Mouse (Mus musculus): ENCODE results near the gene Moap1. TPM values are rescaled to one million over a fixed set of nuclear protein-coding genes. Genes with fewer than 3 reads are reported as not detected.
A peak's percentile ranks its signal among the peaks of the same experiment; 100 is the strongest.

The Moap1 gene
- polyA plus RNA-seq, 1 experiment from 2014 or later: 28.1 TPM

GRCm38 (mm10) chr12:102702356-102703110 lies 40.9 kb downstream of the Moap1 start:
- peak overlapping the region; percentile 92 for H3K4me2 ChIP-seq (replicated peaks)
- H3K27me3 ChIP-seq: no peaks in the 10 kb centered on the region
- WGBS: 6% methylated on average over 15 of the region's 15 CpGs
- H3K36me3 ChIP-seq: no peaks in the 10 kb centered on the region
- no peaks in the 10 kb centered on the region for H3K9me3 ChIP-seq
- H3K27ac ChIP-seq: peak overlapping the region; percentile 67
- peaks cover 66% of the 10 kb centered on the region for H3K4me1 ChIP-seq
- peak overlapping the region; percentile 53 for H3K9ac ChIP-seq
- ATAC-seq (ENCODE audit: low FRiP score, low read depth): no peak
- H3K4me3 ChIP-seq: peak overlapping the region; percentile 68

DNA sequence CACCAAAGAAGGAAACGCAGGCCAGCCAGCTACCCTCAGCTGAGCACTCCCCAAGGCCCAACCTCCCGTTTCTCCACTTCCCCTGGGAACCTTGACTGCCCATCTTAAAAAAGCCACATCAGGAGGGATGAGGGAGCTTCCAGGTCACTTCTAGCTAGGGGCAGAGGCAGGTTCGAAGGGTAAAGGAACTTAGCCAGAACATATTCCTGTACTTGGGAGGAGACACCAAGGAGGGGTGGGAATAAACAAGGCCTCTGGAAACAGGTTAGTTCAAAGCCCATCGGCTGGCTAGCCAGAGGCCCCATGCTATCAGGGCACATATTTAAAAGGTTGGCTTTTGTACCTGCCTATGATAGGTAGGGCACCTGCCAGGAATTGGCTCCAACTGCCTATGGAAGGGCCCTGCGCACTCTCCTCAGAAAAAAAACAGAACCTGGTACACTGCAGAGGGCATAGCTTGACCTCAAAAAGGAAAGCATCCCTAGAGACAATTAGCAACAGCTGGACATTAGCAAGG lies 41.7 kb downstream of the Moap1 start:
- H3K27ac ChIP-seq: no peak overlapping the region
- no peaks in the 10 kb centered on the region for H3K27me3 ChIP-seq
- peaks cover 73% of the 10 kb centered on the region for H3K4me1 ChIP-seq
- 89% methylated on average over 5 of the region's 5 CpGs for WGBS
- H3K36me3 ChIP-seq: no peaks in the 10 kb centered on the region
- no peak overlapping the region for H3K4me3 ChIP-seq
- H3K9ac ChIP-seq: no peak overlapping the region
- ATAC-seq (ENCODE audit: low FRiP score, low read depth): no peak
- H3K4me2 ChIP-seq (replicated peaks): peak overlapping the region; percentile 92; the same call in 1 of the 2 replicates
- H3K9me3 ChIP-seq: no peaks in the 10 kb centered on the region

DNA sequence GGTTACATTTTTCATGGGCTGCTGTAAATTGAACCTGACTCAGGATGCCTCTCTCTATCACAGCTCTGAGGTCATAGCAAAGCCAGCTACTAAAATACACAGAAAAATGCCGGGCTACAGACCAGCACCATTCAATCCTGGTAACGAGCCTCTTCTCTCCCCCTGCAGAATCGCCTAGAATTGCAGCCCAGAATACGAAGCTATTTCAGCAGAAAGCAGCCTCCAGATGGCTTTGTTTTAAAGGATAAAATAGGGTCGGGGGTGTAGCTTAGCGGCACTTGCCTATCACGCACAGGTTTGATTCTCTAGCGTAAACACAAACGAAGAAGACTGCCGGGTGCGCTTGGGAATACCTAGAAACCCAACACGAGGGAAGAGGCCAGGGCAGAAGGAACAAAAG lies 43.0 kb downstream of the Moap1 start:
- ATAC-seq (ENCODE audit: low FRiP score, low read depth): no peak
- WGBS: 53% methylated on average over 12 of the region's 12 CpGs
- Histone ChIP-seq H3K27ac (no peak overlapping the region; the same call in 1 of the 2 replicates), H3K9me3 (no peaks in the 10 kb centered on the region), H3K36me3 (no peaks in the 10 kb centered on the region), H3K4me2 (replicated peaks) (no peak overlapping the region), H3K4me3 (no peak overlapping the region), H3K27me3 (no peaks in the 10 kb centered on the region), H3K4me1 (peaks cover 79% of the 10 kb centered on the region), H3K9ac (no peak overlapping the region)

DNA sequence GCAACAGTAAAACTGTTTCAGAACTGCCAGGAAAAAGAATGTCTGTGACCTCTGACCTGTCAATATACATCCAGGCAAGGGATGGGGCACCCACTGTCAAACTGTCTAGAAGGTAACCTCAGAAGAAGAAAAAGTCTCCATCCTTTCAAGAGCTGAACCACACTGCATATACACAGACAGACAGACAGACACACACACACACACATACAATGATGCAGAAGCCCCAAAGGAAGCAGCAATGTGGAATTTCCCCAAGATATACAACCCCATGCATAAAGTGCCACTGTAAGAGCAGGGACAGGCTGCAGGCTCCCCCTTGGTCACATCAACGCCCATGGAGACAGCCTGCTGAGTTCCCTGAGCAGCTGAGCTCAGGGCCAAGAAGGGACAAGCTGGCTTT lies 44.3 kb downstream of the Moap1 start:
- Histone ChIP-seq H3K4me1 (peaks cover 78% of the 10 kb centered on the region), H3K27me3 (no peaks in the 10 kb centered on the region), H3K36me3 (no peaks in the 10 kb centered on the region), H3K9me3 (no peaks in the 10 kb centered on the region), H3K4me3 (no peak overlapping the region), H3K27ac (no peak overlapping the region), H3K9ac (no peak overlapping the region), H3K4me2 (replicated peaks) (no peak overlapping the region)
- no peak for ATAC-seq (ENCODE audit: low FRiP score, low read depth)
- 43% methylated on average over 1 of the region's 1 CpGs for WGBS

GRCm38 (mm10) chr12:102698089-102698684 lies 45.3 kb downstream of the Moap1 start:
- no peak overlapping the region for H3K4me3 ChIP-seq
- H3K4me2 ChIP-seq (replicated peaks): no peak overlapping the region
- no peaks in the 10 kb centered on the region for H3K9me3 ChIP-seq
- H3K9ac ChIP-seq: peak overlapping the region; percentile 36; the same call in 1 of the 2 replicates
- H3K36me3 ChIP-seq: no peaks in the 10 kb centered on the region
- peaks cover 68% of the 10 kb centered on the region for H3K4me1 ChIP-seq
- H3K27me3 ChIP-seq: no peaks in the 10 kb centered on the region
- ATAC-seq (ENCODE audit: low FRiP score, low read depth): no peak
- 26% methylated on average over 1 of the region's 1 CpGs for WGBS
- peak overlapping the region; percentile 16; the same call in 1 of the 2 replicates for H3K27ac ChIP-seq

GRCm38 (mm10) chr12:102697381-102697780 lies 46.1 kb downstream of the Moap1 start:
- H3K27ac ChIP-seq: no peak overlapping the region
- 0 out of 2 replicates have a peak overlapping the region, but pooled peaks have one; percentile 13 for H3K9ac ChIP-seq
- no peak overlapping the region for H3K4me3 ChIP-seq
- peaks cover 60% of the 10 kb centered on the region for H3K4me1 ChIP-seq
- no peak for ATAC-seq (ENCODE audit: low FRiP score, low read depth)
- no peaks in the 10 kb centered on the region for H3K36me3 ChIP-seq
- H3K9me3 ChIP-seq: no peaks in the 10 kb centered on the region
- WGBS: 78% methylated on average over 7 of the region's 7 CpGs
- H3K4me2 ChIP-seq (replicated peaks): no peak overlapping the region
- no peaks in the 10 kb centered on the region for H3K27me3 ChIP-seq

DNA sequence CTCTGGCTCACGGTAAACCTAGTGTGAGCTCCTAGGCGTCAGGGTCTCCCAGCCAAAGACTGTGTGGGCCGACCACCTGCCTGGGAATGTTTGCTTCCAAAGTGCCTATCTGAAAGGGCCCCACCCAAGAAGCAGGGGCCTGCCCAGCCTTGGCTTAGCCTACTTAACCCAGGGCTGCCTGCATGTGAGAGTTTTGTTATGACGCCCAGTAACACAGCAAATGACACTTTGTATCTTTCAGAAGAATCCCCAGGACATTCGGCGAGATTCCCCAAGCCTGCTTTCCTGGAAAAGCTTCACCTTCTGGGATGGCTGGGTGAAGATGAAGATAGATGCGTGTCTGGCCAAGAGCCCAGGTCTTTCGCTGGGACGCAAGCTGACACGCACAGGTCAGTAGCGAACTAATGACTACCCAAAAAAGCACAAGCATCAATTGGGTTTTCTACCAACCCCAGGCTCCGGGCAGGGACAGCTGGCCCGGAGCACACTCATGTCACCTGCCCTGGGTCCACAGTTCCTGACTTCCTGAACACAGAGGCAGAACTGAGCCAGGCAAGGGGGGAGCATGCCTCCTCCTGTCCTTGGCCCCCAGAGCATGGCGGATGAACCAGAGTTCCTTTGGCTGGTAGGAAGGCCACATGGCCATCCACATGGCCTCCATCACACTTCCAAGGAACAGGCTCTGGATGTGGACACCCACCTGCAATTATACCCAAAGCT lies 46.7 kb downstream of the Moap1 start:
- Histone ChIP-seq H3K9ac (no peak overlapping the region), H3K4me3 (no peak overlapping the region), H3K9me3 (no peaks in the 10 kb centered on the region), H3K36me3 (no peaks in the 10 kb centered on the region), H3K27ac (no peak overlapping the region; the same call in 1 of the 2 replicates), H3K27me3 (no peaks in the 10 kb centered on the region), H3K4me1 (peaks cover 57% of the 10 kb centered on the region), H3K4me2 (replicated peaks) (no peak overlapping the region)
- no peak for ATAC-seq (ENCODE audit: low FRiP score, low read depth)
- 86% methylated on average over 14 of the region's 14 CpGs for WGBS

DNA sequence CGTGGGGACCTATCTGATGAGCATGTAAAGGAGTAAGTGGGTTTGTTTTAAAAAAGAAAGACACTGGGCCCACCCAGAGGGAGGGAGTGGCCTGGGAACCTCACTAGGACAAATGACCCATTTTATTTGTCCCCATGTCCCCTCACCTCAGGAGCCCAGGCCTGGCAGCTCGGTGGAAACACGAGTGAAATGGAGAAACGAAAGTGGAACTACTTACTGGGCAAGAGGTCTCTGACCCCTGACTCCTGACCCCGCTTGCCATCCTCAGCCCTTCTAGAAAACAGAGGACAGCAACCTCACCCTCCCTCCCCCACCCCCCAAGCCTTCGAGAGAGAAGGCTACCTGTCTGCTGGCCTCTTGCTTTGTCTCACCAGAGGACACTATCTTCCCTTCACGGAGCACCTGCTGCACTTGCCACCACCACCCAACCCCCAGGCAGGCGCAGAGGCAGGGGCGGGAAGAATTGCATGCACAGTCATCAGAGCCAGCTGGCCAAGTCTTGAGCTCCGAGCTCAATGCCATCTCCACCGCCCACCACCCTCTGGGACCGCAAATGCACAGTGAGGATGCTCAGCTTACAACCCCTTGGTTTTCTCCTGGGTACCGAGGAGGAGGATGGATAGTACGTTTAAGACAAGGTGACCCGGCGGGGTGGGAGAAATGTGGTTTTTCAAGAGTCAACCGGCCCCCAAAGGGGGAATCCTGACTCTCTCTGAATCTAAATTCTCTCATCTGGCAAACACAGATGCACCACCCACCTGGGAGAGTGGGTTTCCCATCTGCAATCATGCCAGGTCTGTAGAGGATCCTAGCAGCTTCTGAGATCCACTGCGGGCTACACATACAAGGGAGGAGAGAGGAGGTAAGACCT lies 47.9 kb downstream of the Moap1 start:
- H3K9me3 ChIP-seq: no peaks in the 10 kb centered on the region
- H3K27ac ChIP-seq: no peak overlapping the region
- H3K36me3 ChIP-seq: no peaks in the 10 kb centered on the region
- H3K9ac ChIP-seq: no peak overlapping the region
- no peak overlapping the region for H3K4me2 ChIP-seq (replicated peaks)
- H3K27me3 ChIP-seq: no peaks in the 10 kb centered on the region
- WGBS: 78% methylated on average over 18 of the region's 18 CpGs
- peaks cover 54% of the 10 kb centered on the region for H3K4me1 ChIP-seq
- H3K4me3 ChIP-seq: no peak overlapping the region
- ATAC-seq (ENCODE audit: low FRiP score, low read depth): no peak

Other genes starting within 250 kb of the Moap1 start
- 0.51 and 0.59 TPM in 2 replicates for gene Chga, start 188.7 kb downstream of the Moap1 start, polyA plus RNA-seq (2015; fragmentation: Nextera tagmentation; extraction: Ambion mirVana)
- gene Itpk1, start 38.7 kb downstream of the Moap1 start, polyA plus RNA-seq (2015; fragmentation: Nextera tagmentation; extraction: Ambion mirVana): 9.3 TPM in 2 replicates
- gene Tmem251, start 101 bp upstream of the Moap1 start, polyA plus RNA-seq (2015; fragmentation: Nextera tagmentation; extraction: Ambion mirVana): 10.2 and 10.4 TPM in 2 replicates
- gene Gm28051, start 14.1 kb upstream of the Moap1 start, polyA plus RNA-seq (2015; fragmentation: Nextera tagmentation; extraction: Ambion mirVana): not detected in 2 replicates
- gene Gon7, start 14.1 kb upstream of the Moap1 start, polyA plus RNA-seq (2015; fragmentation: Nextera tagmentation; extraction: Ambion mirVana): 34.9 TPM in 2 replicates
- 44.8 and 47.0 TPM in 2 replicates for gene Ubr7, start 14.3 kb upstream of the Moap1 start, polyA plus RNA-seq (2015; fragmentation: Nextera tagmentation; extraction: Ambion mirVana)
- 27.2 and 30.6 TPM in 2 replicates for gene Gm20604, start 15.0 kb upstream of the Moap1 start, polyA plus RNA-seq (2015; fragmentation: Nextera tagmentation; extraction: Ambion mirVana)
- gene Btbd7, start 134.8 kb upstream of the Moap1 start, polyA plus RNA-seq (2015; fragmentation: Nextera tagmentation; extraction: Ambion mirVana): 20.9 and 21.9 TPM in 2 replicates
- not detected in 2 replicates for gene Cox8c, start 155.7 kb upstream of the Moap1 start, polyA plus RNA-seq (2015; fragmentation: Nextera tagmentation; extraction: Ambion mirVana)
- gene Unc79, start 205.2 kb upstream of the Moap1 start, polyA plus RNA-seq (2015; fragmentation: Nextera tagmentation; extraction: Ambion mirVana): 0.05 and 0.20 TPM in 2 replicates

Measured in limb, embryonic 13.5 days (tissue).